Mouse (Mus musculus) liver, postnatal 0 days (tissue): ENCODE measurements at regions not wholly inside any gene's neighbourhood (a gene's known extent, or its start where the extent isn't known, plus 50 kb on each side); places are given as distances from the start of the nearest gene placed in this dataset.

Source experiments
- ATAC-seq: fragments of 200-750 bp; cut with Nextera tagmentation; 2 replicates; pipeline ENCODE4 v1.8.0; 2017; ENCODE audit warnings: mild to moderate bottlenecking, moderate library complexity
- DNase-seq: peaks from one replicate; pipeline ENCODE4 v3.0.0-alpha.2; 2016
- H3K27ac ChIP-seq: fragments of 300-500 bp; sonication (generic); 2 replicates; pipeline ENCODE4 v1.5.1; 2014; ENCODE audit warnings: antibody characterized with exemption, moderate library complexity, mild to moderate bottlenecking, low read depth
- H3K27me3 ChIP-seq: fragments of 300-500 bp; sonication (generic); 2 replicates; pipeline ENCODE4 v1.6.1; 2014; ENCODE audit warnings: low read length, control low read depth, mixed read lengths; ENCODE audit not compliant: insufficient read depth
- H3K36me3 ChIP-seq: fragments of 300-500 bp; sonication (generic); replicated peaks from 2 replicates; pipeline ENCODE4 v1.6.1; 2014; ENCODE audit warnings: mild to moderate bottlenecking, control low read depth, low read length, moderate library complexity, mixed read lengths; ENCODE audit not compliant: insufficient read depth
- H3K4me1 ChIP-seq: fragments of 300-500 bp; sonication (generic); 2 replicates; pipeline ENCODE4 v1.6.1; 2014; ENCODE audit warnings: antibody characterized with exemption, mild to moderate bottlenecking, control low read depth; ENCODE audit not compliant: insufficient read depth
- H3K4me2 ChIP-seq: fragments of 300-500 bp; sonication (generic); 2 replicates; pipeline ENCODE4 v1.6.1; 2014; ENCODE audit warnings: low read depth, mild to moderate bottlenecking, low read length, moderate library complexity, mixed read lengths
- H3K4me3 ChIP-seq: fragments of 300-500 bp; sonication (generic); 2 replicates; pipeline ENCODE4 v1.5.1; 2014; ENCODE audit warnings: low read depth, low read length
- H3K9ac ChIP-seq: fragments of 300-500 bp; sonication (generic); replicated peaks from 2 replicates; pipeline ENCODE4 v1.6.1; 2014; ENCODE audit warnings: mild to moderate bottlenecking, moderate library complexity
- H3K9me3 ChIP-seq: fragments of 300-500 bp; sonication (generic); 2 replicates; pipeline ENCODE4 v1.6.1; 2016; ENCODE audit warnings: mild to moderate bottlenecking, control low read depth, low read length, mixed read lengths
- CTCF ChIP-seq: sonication (generic); IDR thresholded peaks from 2 replicates; pipeline ENCODE4 v1.5.1; 2016; ENCODE audit warnings: antibody characterized with exemption, low read depth
- EP300 ChIP-seq: IDR thresholded peaks from 2 replicates; pipeline ENCODE4 v1.6.1; 2016; ENCODE audit warnings: antibody characterized with exemption, low read depth, mild to moderate bottlenecking
- WGBS: fragments of 180-500 bp; shearing (Covaris S2); extraction: QIAGEN DNeasy Blood & Tissue Kit; methylation state at CpG from one replicate; pipeline ENCODE4 v1.1.7; 2014; ENCODE audit not compliant: insufficient replicate concordance; 5-methylcytosine and 5-hydroxymethylcytosine counted together

- 69% methylated on average over 3 of the region's 3 CpGs for WGBS
- ATAC-seq (no peak), DNase-seq (no peak)
- no peaks in the 10 kb centered on the region for H3K9me3 ChIP-seq
- no peak overlapping the region for H3K9ac ChIP-seq
- H3K36me3 ChIP-seq = no peaks in the 10 kb centered on the region
- no peak overlapping the region for H3K4me3 ChIP-seq
- H3K4me1 ChIP-seq = no peaks in the 10 kb centered on the region
- no peak overlapping the region for H3K4me2 ChIP-seq
- H3K27me3 ChIP-seq = no peaks in the 10 kb centered on the region
- no peak overlapping the region for H3K27ac ChIP-seq
- no peak for TF ChIP-seq EP300
- TF ChIP-seq CTCF = no peak
Observed at GRCm38 (mm10) chr14:47868258-47868780, 220.1 kb downstream of the Ktn1 start.

GRCm38 (mm10) chr14:47876585-47876984 is 228.3 kb downstream of the Ktn1 start:
- H3K4me3 ChIP-seq = no peak overlapping the region
- H3K36me3 ChIP-seq = no peaks in the 10 kb centered on the region
- H3K9ac ChIP-seq = no peak overlapping the region
- no peaks in the 10 kb centered on the region for H3K9me3 ChIP-seq
- no peak overlapping the region for H3K4me2 ChIP-seq
- DNase-seq (no peak), ATAC-seq (no peak)
- no peaks in the 10 kb centered on the region for H3K4me1 ChIP-seq
- 35% methylated on average over 5 of the region's 5 CpGs for WGBS
- H3K27ac ChIP-seq = no peak overlapping the region
- no peaks in the 10 kb centered on the region for H3K27me3 ChIP-seq
- TF ChIP-seq CTCF = no peak
- TF ChIP-seq EP300 = no peak

- WGBS = 77% methylated on average over 3 of the region's 3 CpGs
- TF ChIP-seq EP300 (no peak), CTCF (no peak)
Observed at GRCm38 (mm10) chr14:47877167-47877566, 228.9 kb downstream of the Ktn1 start.

GRCm38 (mm10) chr14:47877771-47878443 is 229.7 kb downstream of the Ktn1 start:
- H3K4me2 ChIP-seq = no peak overlapping the region
- H3K4me1 ChIP-seq = no peaks in the 10 kb centered on the region
- no peak overlapping the region for H3K4me3 ChIP-seq
- H3K9me3 ChIP-seq = no peaks in the 10 kb centered on the region
- 80% methylated on average over 5 of the region's 5 CpGs for WGBS
- DNase-seq (no peak), ATAC-seq (no peak)
- no peak for TF ChIP-seq CTCF
- no peak for TF ChIP-seq EP300
- no peak overlapping the region for H3K9ac ChIP-seq
- no peaks in the 10 kb centered on the region for H3K36me3 ChIP-seq
- no peak overlapping the region for H3K27ac ChIP-seq
- H3K27me3 ChIP-seq = no peaks in the 10 kb centered on the region

More at GRCm38 (mm10) chr14:47877167-47877566, 228.9 kb downstream of the Ktn1 start:
- no peaks in the 10 kb centered on the region for H3K9me3 ChIP-seq
- no peak overlapping the region for H3K4me2 ChIP-seq
- ATAC-seq (no peak), DNase-seq (no peak)
- H3K36me3 ChIP-seq = no peaks in the 10 kb centered on the region
- H3K27ac ChIP-seq = no peak overlapping the region
- no peak overlapping the region for H3K9ac ChIP-seq
- H3K27me3 ChIP-seq = no peaks in the 10 kb centered on the region
- no peak overlapping the region for H3K4me3 ChIP-seq
- no peaks in the 10 kb centered on the region for H3K4me1 ChIP-seq

DNA sequence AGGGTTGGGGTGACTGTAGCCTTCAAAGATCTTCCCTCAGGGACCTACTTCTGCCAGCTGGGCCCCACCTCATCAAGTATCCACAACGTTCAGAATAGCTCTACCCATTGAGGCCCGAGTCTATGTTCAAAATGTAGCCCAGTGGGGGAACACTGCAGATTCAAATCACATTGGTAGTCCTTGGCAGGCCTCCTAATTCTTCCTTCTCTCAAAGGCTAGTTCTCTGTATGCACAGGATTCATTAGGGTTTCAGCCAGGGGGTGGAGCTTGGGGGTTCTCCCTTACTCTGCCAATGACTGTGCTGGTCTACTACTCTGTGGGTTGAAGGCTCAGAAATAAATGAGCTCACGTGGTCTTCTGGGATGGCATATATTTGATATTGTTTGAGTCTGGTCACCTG is 235.3 kb upstream of the Peli2 start:
- ATAC-seq (no peak), DNase-seq (no peak)
- no peak for TF ChIP-seq CTCF
- TF ChIP-seq EP300 = no peak
- Histone ChIP-seq H3K27ac (no peak overlapping the region), H3K9ac (no peak overlapping the region), H3K4me2 (no peak overlapping the region), H3K4me3 (no peak overlapping the region), H3K27me3 (no peaks in the 10 kb centered on the region), H3K4me1 (no peaks in the 10 kb centered on the region), H3K9me3 (no peaks in the 10 kb centered on the region), H3K36me3 (no peaks in the 10 kb centered on the region)
- WGBS = 75% methylated on average over 3 of the region's 3 CpGs

DNA sequence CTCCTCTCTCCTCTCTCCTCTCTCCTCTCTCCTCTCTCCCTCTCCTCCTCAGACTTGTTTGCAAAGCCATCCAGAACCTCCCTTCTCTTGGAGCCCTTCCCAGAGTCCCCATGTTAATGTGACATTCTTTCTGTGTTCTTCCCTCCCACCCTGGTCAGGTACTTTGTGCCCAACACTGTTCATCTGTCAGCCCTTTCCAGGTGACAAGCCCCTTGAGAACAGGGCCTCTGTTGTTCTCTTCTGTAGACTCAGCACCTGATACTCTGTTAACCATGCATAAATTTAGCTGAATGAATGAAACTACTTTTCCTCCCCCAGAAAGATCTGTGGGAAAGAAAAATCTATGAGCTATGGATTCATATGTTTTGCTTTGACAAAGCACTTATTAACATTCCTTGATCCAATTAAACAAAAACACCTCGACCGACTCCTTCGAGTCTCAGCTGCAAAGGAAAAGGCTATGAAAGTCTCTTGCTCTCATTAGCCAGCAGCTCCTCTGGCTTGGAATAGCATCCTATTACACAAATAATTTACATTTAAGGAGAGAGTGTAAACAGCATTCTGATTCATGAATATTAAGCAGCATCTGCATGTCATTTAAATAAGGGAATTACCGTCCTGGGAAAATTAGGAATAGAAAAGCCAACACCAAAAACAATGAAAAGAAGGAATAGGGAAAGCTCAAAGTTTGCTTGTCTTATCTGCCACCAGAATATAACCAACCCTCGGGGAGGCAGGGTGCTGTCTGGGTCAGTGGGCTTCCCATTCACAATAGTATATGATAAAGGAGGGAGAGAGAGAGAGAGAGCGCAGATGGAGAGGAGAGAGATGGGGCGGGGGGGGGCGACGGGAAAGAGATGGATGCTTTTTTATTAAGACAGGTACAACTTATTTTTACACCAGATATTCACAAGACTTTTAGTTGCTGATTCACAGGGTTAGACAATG is 230.1 kb upstream of the Peli2 start:
- no peak for TF ChIP-seq EP300
- TF ChIP-seq CTCF = no peak
- no peak overlapping the region for H3K4me3 ChIP-seq
- no peaks in the 10 kb centered on the region for H3K36me3 ChIP-seq
- H3K9ac ChIP-seq = no peak overlapping the region
- H3K9me3 ChIP-seq = no peaks in the 10 kb centered on the region
- H3K27ac ChIP-seq = no peak overlapping the region
- H3K4me2 ChIP-seq = no peak overlapping the region
- no peaks in the 10 kb centered on the region for H3K27me3 ChIP-seq
- no peak for ATAC-seq
- no peak for DNase-seq
- no peaks in the 10 kb centered on the region for H3K4me1 ChIP-seq
- 73% methylated on average over 9 of the region's 9 CpGs for WGBS
